Mouse (Mus musculus) left cerebral cortex, adult 18-20 months (tissue): ENCODE data around the gene Rap1gap2. TPM values are rescaled to one million over a fixed set of nuclear protein-coding genes. Genes with fewer than 3 reads are reported as not detected.

ENCODE experiments used
- DNase-seq, 2 experiments: peaks; one replicate each; pipeline ENCODE4 v3.0.0; 2021 to 2022; ENCODE audit warnings: low spot score in 2 of 2, mixed read lengths in 1 of 2
- total RNA-seq, 2 experiments: library from RNA; stranded (reverse); gene quantifications; 2 replicates each; pipeline ENCODE4 v1.2.3; 2021

The Rap1gap2 gene
- total RNA-seq, 2 experiments from 2014 or later = 175 to 181 TPM

- no peak for DNase-seq
Observed at GRCm38 (mm10) chr11:74478877-74479276, 131.8 kb downstream of the Rap1gap2 start.

DNA sequence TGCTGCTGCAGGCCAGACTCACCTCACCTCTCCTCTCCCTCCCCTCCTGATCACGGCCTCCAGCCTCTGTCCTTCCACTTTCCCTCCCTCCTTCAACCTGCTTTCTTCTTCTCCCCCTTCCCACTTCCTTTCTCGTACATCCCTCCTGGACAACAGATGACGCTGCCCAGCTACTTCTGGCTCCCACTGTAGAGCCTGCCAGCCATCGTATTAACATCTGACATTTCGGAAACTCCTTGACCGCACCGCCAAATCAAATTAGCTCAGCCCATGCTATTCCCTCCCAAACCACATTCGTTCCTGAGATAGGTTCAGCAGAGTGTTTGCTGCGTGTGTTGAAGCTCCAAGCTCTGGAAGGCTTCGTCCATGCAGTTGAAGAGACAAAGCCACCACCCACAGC is 138.0 kb downstream of the Rap1gap2 start:
- DNase-seq = no peak

- DNase-seq = no peak
Observed at GRCm38 (mm10) chr11:74468195-74468594, 142.5 kb downstream of the Rap1gap2 start.

DNA sequence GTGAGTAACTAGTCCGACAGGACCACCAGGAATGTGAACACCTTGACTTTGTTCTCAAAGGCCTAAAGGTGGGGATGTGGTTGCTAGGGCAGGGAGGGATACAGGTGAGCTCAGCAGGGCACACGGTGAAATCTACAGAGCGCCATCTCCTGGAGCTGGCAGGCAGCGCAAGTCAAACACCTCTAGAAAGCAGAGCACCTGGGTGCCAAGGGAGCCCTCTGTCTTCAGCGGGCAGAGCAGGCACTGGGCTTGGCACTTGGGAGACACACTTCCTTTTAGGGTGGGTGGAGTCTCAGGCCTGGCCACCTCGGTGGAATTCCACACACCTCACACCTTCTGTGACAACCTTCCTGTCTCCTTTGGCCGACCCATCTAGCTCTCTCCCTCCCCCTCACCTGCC is 145.0 kb downstream of the Rap1gap2 start:
- no peak for DNase-seq

GRCm38 (mm10) chr11:74464181-74464977 is 146.3 kb downstream of the Rap1gap2 start:
- DNase-seq = no peak

DNA sequence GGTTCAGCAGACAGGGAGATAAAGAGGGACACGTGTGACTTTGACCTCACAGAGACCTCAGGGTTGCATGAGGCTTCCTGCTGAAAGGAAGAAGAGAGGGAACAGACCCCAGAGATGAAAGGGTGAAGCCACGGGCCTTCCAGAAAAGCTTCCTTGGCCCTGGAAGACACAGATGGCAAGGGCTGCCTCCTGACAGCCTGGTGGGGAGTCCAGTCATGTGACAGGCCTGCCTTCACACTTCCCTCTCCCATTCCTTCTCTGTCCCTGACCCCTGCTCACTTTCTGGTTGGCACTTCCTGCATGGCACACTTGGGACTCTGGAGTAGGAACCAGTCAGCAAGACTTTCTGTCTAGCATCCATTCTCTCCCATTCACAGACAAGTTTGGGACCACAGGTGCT is 148.1 kb downstream of the Rap1gap2 start:
- DNase-seq = no peak

- no peak for DNase-seq
Observed at GRCm38 (mm10) chr11:74459651-74460050, 151.1 kb downstream of the Rap1gap2 start.

- no peak for DNase-seq
Observed at GRCm38 (mm10) chr11:74458400-74458799, 152.3 kb downstream of the Rap1gap2 start.

DNA sequence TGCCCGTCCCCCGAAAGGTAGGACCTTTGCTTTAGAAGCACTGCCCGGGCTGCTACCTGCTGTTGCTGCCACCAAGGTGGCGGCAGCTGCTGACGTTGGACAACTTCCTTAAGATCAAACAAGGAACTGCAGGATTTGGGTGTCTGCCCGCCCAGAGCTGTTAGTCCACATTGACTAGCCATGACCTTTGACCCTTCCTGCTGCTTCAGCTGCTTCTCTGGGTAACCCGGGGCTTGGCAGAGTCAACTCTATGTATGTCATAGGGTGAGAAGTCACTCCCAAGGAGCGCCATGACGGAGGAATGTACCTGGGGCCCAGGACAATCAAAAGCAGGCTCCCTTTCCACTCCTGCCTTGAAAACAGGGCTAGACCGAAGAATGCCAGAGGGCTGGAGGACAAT is 153.5 kb downstream of the Rap1gap2 start:
- no peak for DNase-seq

- DNase-seq = no peak
Observed at GRCm38 (mm10) chr11:74448556-74448955, 162.2 kb downstream of the Rap1gap2 start.

GRCm38 (mm10) chr11:74447991-74448403 is 162.7 kb downstream of the Rap1gap2 start:
- DNase-seq = peak; percentile 36 to 60

GRCm38 (mm10) chr11:74445591-74445990 is 165.1 kb downstream of the Rap1gap2 start:
- DNase-seq = no peak

DNA sequence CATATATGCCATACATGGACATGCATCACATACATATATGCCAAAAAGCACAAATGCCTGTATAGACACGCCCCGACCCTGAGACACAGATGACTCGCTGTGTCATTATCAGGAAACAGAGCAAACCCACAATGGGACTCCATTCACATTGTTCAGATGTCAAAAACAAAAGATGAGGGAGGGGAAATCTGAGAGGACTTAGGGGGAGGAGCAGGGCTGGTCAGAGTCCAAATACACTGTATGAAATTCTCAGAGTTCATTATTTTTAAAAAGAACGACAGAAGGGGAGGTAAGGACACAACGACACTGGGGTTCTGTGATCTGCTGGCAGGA is 166.8 kb downstream of the Rap1gap2 start:
- DNase-seq = no peak

DNA sequence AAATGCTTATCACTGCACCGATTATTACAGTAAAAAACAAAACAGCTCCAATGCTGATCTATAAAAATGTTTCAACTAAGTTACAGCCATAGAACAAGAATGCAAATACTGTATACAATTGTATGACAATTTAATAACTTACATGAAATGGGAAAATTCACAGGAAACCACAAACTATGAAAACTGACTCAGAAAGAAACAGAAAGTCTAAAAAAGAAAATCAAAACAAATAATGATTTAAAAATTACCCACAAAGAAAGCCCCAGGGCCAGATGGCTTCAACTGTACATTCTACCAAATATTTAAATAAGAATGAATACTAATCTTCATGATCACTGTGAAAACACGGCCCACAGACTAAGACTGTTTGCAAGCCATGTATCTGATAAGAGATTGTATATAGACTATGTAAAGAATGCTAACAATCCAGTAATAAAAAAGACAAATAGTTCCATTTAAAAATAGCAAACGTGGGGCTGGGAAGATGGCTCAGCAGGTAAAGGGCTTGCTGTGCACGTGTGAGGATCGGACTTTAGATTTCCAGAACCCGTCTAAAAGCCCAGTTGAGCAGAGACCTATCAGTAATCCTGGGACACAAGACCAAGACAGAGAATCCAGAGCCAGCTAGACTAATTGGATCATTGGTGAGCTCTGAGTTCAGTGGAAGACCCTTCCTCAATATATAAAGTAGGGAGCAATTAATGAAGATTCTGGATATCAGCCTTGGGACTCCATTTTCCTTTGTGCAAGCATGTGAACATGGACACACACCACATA is 167.4 kb downstream of the Rap1gap2 start:
- DNase-seq = no peak

DNA sequence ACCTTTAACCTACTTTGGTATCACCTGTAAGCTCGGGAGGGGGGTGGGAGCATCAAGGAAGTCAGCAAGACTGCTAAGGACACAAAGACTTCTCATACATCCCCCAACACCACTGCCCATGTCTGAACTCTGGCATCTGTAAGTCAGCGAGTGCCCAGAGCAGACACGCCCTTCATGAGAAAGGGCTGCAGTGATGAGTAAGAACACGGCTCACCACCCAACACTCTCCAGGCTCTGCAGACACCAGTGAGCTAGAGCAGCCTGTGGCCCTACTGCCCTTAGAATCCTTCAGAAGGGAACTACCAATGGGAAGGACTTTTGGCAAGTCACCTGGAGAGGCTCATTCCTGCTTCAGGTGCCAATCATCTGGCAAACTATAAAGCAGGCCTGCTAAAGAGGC is 168.3 kb downstream of the Rap1gap2 start:
- DNase-seq = no peak

DNA sequence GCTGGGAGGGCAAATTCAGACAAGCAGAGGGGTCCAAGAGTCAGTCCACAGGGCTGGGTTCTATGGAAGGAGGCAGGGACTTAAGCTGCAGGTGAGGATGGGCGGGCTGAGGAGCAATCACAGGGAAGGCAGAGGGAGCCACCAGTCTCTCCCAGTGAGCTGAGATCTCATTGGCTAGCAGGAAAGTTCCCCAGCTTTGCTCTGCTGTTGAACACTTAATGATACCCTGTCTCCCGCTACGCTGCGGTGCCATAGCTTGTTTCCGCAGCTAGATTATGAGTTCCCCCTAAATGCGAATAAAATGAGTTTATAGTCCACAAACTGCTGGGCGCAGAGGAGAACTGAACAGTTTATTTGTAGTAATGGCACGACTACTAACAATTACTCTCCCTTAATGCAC is 170.6 kb downstream of the Rap1gap2 start:
- no peak for DNase-seq

DNA sequence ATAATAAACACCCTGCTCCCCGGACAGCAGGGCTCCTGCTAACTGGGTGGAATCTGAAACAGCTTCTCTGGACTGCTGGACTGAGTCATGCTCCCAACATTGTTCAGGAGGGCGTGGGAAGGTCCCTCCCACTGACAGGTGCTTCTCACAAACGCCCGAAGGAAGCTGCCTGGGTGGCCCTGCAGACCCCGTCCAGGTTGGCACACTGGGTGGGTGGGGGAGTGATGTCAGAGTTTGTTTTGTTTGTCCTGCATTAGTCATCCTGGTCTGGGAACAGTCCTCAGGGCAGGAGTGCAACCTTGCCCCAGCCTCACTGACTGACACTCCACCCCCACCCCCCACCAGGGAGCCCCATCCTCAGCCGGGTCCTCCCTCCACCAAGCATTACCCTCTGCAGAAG is 171.5 kb downstream of the Rap1gap2 start:
- peak in 1 of 2 experiments; percentile 23 for DNase-seq

DNA sequence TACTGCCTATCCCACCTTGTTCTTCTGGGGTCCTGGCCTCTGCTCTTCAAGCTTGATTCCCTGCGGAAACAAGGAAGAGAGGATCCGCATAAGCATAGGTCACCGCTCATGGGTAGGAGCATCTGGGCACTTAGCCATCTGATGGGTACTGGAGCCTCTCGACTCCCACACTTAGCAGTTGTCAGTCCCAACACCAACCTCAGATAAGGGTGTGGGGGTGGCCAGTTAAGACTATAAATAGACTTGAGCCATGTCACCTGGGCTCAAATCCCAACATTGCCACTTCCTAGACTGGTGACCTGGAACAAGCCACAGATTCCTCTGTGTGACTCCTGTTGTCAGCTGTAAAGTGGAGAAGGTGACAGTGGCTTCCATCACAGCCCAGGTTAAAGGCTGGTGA is 172.5 kb downstream of the Rap1gap2 start:
- no peak for DNase-seq

DNA sequence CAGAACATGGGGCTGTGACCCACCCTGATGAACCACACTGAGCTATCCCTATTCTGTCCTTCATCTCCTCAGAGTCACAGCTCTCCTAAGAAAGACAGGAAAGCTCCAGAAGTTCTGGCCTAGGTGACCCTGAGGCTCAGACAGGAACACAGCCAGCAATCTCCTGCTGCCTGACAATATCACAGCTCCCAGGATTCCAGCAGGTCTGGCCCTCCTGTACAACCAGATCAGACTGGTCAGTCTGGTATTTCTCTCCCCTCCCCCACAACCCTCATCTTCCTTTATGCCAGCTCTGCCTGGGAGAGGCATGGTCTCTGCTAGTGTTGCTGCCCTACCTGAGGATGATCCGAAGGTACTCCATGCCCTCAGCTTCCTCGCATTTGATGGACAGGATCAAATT is 175.3 kb downstream of the Rap1gap2 start:
- no peak for DNase-seq

DNA sequence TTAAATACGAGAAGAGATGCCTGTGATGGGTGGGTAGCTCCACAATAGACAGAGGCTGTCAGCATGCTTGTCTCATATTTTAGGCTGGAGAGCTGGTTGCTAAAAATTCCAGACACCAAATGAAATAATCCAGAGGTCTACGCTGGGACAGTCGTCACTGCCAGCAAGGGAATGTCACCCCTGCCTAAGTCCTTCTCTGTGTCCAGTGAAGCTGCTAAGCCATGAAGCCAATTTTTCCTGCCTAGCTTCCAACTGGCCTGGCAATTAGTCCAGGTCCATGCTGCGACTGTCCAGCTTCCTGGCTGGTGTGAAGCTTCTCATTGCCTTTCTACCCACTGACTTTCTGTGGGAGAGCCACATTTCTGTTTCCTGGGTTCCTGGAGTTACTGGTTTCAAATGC is 177.7 kb downstream of the Rap1gap2 start:
- DNase-seq = no peak

GRCm38 (mm10) chr11:74429798-74430529 is 180.8 kb downstream of the Rap1gap2 start:
- DNase-seq = peak in 1 of 2 experiments; percentile 34

DNA sequence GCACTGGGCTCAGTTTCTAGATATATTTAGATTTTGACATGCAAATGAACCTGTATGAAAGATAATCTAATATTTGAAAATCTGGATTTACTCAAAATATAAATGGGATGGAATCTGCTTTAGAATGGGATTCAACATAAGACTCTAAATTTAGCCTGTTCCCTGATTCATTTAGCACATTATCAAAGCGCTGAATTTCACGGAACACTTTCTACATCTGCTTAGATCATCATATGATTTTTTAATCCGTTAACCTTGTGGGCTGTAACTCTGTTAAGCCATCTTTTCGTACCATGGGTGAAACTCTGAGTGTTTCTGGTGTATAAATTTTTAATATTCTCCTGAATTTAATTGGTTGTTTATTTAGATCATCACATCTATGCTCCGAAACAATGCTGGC is 184.4 kb downstream of the Rap1gap2 start:
- no peak for DNase-seq
